Mouse (Mus musculus) ES-E14 (cell line): ENCODE measurements at regions not wholly inside any gene's neighbourhood (a gene's known extent, or its start where the extent isn't known, plus 50 kb on each side); places are given as distances from the start of the nearest gene placed in this dataset.

Experiments used
- CHD2 ChIP-seq: IDR thresholded peaks from 2 replicates; pipeline ENCODE4 v1.6.1; 2014; ENCODE audit warnings: mild to moderate bottlenecking, low read depth, low read length, inconsistent platforms
- HCFC1 ChIP-seq: IDR thresholded peaks from 2 replicates; pipeline ENCODE4 v1.6.1; 2012; ENCODE audit warnings: low read length, inconsistent platforms, borderline replicate concordance; ENCODE audit not compliant: insufficient read depth
- MAFK ChIP-seq: IDR thresholded peaks from 2 replicates; pipeline ENCODE4 v1.6.1; 2014; ENCODE audit warnings: mild to moderate bottlenecking, low read depth, low read length, inconsistent platforms; ENCODE audit not compliant: insufficient read depth
- ZC3H11A ChIP-seq: IDR thresholded peaks from 2 replicates; pipeline ENCODE4 v1.6.1; 2012; ENCODE audit warnings: low read depth, mild to moderate bottlenecking, inconsistent platforms, low read length, borderline replicate concordance
- ZNF384 ChIP-seq: IDR thresholded peaks from 2 replicates; pipeline ENCODE4 v1.6.1; 2012; ENCODE audit warnings: low read depth, low read length, inconsistent platforms

DNA sequence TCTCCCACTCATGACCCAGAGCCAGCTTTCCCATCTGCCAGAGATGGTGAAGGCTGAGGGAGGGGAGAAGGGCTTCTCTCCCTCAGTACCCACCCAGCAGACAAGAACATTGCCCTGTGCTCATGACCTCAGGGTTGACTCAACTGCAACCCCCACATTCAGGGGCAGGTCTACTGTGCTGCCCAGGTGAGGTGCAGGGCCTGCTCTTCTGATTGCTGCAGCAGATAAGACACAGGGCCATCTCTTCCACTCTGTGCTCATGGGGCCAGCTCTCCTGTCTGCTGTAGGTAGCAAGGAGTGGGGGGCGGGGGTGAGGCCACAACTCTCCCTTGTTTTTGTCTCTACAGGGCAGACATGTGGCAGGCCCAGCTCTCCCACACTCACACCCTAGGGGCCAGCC is 84.1 kb upstream of the Xpo1 start:
- TF ChIP-seq HCFC1 (no peak), MAFK (no peak), ZNF384 (no peak), ZC3H11A (no peak), CHD2 (no peak)
